ENCODE assay signal across 7 mouse cellular contexts in the genomic region with DNA sequence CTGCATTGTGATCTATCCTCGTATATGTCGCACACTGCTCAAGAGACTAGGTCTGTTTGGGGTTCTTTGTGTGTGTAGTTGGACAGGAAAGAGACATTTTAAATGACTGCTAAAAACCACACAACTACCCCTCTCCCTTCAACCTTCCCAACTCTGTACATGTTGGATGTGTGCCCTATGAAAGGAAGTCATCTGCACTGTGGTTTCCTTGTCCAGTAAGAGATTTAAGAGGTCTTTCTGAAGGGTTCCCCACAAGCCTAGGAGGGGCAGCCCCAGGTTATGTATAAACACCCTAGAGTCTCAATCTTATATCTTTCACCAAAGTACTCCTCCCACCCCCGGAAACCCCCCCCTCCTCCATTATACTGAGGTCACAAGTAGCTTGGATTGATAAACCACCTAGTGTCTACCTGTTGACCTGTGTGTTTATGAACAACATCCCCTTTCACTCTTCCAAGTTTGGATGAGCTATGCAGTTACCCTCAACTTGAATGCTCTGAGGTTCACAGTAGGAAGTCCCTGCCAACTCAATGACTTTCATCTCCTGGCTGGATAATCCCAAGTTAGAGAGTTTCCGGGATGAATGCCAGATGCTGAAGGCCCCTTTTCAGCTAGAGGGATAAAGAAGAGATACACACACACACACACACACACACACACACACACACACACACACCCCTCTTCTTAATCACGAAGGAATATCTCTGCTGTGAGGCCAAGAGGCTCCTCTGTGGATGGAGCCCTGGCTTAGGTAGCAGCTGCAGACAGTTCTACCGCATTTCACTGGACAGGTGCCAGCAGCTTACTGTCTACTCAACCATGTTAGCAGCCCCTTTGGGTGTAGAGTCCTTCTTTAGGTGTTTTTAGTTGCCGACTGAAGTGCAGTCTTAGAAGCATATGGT. TPM values are rescaled to one million over a fixed set of nuclear protein-coding genes. Genes with fewer than 3 reads are reported as not detected.
DNase-seq lines count a peak whose midpoint lies in the region; ATAC-seq and TF ChIP-seq lines count a peak whose summit lies in the region.

No protein-coding gene starts in this region.

- no peaks in the 10 kb centered on the region for H3K27me3 ChIP-seq in liver, postnatal 0 days (ENCODE audit: insufficient read depth, low read length)
- no peaks in the 10 kb centered on the region for H3K27me3 ChIP-seq in midbrain, embryonic 10.5 days (ENCODE audit: low read depth, poor library complexity, severe bottlenecking)

- no peaks in the 10 kb centered on the region for H3K36me3 ChIP-seq in liver, postnatal 0 days (replicated peaks; ENCODE audit: insufficient read depth, low read length)
- no peaks in the 10 kb centered on the region for H3K36me3 ChIP-seq in midbrain, embryonic 10.5 days

- H3K9ac ChIP-seq in liver, postnatal 0 days (replicated peaks), result no peak overlapping the region

- 46% methylated on average over 7 of the region's 7 CpGs for WGBS in liver, postnatal 0 days (ENCODE audit: insufficient replicate concordance)
- 88% methylated on average over 7 of the region's 7 CpGs for WGBS in midbrain, embryonic 10.5 days

- no peak overlapping the region for H3K27ac ChIP-seq in liver, postnatal 0 days (ENCODE audit: low read depth)
- no peak overlapping the region for H3K27ac ChIP-seq in midbrain, embryonic 10.5 days (replicated peaks)

- DNase-seq in liver (peak; percentile 5), NIH3T3 (ENCODE audit: low read depth) (peak; percentile 76)
- DNase-seq in liver, postnatal 0 days, result no peak
- peak; percentile 69 for DNase-seq in brain, embryonic 14.5 days (ENCODE audit: low read depth)
- peak; percentile 62 for DNase-seq in kidney, adult 9 months
- DNase-seq in layer of hippocampus, postnatal 14 days (ENCODE audit: low spot score in 2 of 2), result no peak
- no peak for DNase-seq in midbrain, embryonic 10.5 days (ENCODE audit: low spot score)

- no peak for TF ChIP-seq CTCF in liver, postnatal 0 days (IDR thresholded peaks at IDR 0.05; ENCODE audit: low read depth)
- TF ChIP-seq CTCF in brain, embryonic 14.5 days (IDR thresholded peaks at IDR 0.05; ENCODE audit: borderline replicate concordance, extremely low read depth, insufficient read depth, insufficient read length), result no peak

- no peaks in the 10 kb centered on the region for H3K9me3 ChIP-seq in liver, postnatal 0 days (ENCODE audit: low read length)
- H3K9me3 ChIP-seq in midbrain, embryonic 10.5 days (replicated peaks), result no peaks in the 10 kb centered on the region

- peaks cover 7% of the 10 kb centered on the region; the same call in 1 of the 2 replicates for H3K4me1 ChIP-seq in liver, postnatal 0 days (ENCODE audit: insufficient read depth)
- H3K4me1 ChIP-seq in midbrain, embryonic 10.5 days, result peaks cover 13% of the 10 kb centered on the region

- TF ChIP-seq POLR2A in brain, embryonic 14.5 days (IDR thresholded peaks at IDR 0.05; ENCODE audit: borderline replicate concordance, extremely low read depth, insufficient read depth, insufficient read length, poor library complexity, severe bottlenecking), result no peak

- ATAC-seq in liver, postnatal 0 days, result no peak

- no peak for TF ChIP-seq EP300 in liver, postnatal 0 days (IDR thresholded peaks at IDR 0.05; ENCODE audit: low read depth)

- no peak overlapping the region for H3K4me3 ChIP-seq in liver, postnatal 0 days (ENCODE audit: low read depth, low read length)
- no peak overlapping the region for H3K4me3 ChIP-seq in midbrain, embryonic 10.5 days

- no peak overlapping the region for H3K4me2 ChIP-seq in liver, postnatal 0 days (ENCODE audit: low read depth, low read length)

RNA-seq across cellular contexts. Expression of a gene that starts 32.3 kb away (rescaled TPM):
- polyA plus RNA-seq in liver, postnatal 0 days (2015; fragmentation: Nextera tagmentation; extraction: Ambion mirVana), result 1.5 and 1.6 TPM in 2 replicates
- polyA plus RNA-seq in brain, embryonic 14.5 days (2012; rRNA removed), result 0.04 and 0.05 TPM in 2 replicates
- total RNA-seq in layer of hippocampus, postnatal 14 days (2021), result under 1 TPM; 0.26 to 0.48 TPM
- 0.07 and 0.10 TPM in 2 replicates for polyA plus RNA-seq in midbrain, embryonic 10.5 days (2016; fragmentation: Nextera tagmentation; extraction: Ambion mirVana)

Comparison
In these comparisons a context has a peak if more than half of its experiments do, and no peak if none do; other contexts are left out.
1. DNase-seq: peak in liver (single experiment), NIH3T3 (single experiment), brain, embryonic 14.5 days (single experiment) and kidney, adult 9 months (single experiment); none in liver, postnatal 0 days (single experiment), layer of hippocampus, postnatal 14 days (0 of 2) and midbrain, embryonic 10.5 days (single experiment).